Mouse (Mus musculus): ENCODE data around the gene Ano6.

DNA sequence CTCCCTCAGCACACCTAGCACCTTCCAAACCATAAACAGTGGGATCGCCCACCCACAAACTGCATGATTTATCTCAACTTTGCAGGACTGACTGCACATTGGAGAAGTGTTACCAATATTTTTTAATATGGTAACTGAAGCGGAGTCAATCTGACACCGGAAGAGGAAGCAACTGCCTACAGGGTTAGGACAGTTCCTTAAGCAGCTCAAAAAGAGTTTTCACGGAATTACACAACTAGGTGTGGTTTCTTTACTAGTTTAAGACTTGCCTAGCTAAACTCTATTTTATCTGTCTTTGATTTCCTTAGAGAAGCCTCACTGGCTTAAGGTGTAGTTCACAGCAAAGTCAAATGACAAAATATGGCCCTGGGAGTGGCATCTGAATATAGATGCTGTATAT, 223.9 kb downstream of the Ano6 start:
- TF ChIP-seq CTCF (IDR thresholded peaks at IDR 0.05; ENCODE audit: insufficient read depth, low read length) (no peak), POLR2A (IDR thresholded peaks at IDR 0.05; ENCODE audit: borderline replicate concordance, extremely low read depth, low read depth, low read length) (no peak)
